Mouse (Mus musculus) left cerebral cortex, adult 2 months (tissue): ENCODE data around the gene Ptgdr2. TPM values are rescaled to one million over a fixed set of nuclear protein-coding genes. Genes with fewer than 3 reads are reported as not detected.

ENCODE experiments used
- DNase-seq, 2 experiments: peaks; one replicate each; pipeline ENCODE4 v3.0.0; 2021 to 2022; ENCODE audit warnings: low spot score in 2 of 2, mixed read lengths in 1 of 2; ENCODE audit errors: extremely low spot score in 1 of 2
- H3K27ac ChIP-seq: fragments of 200-600 bp; 2 replicates; pipeline ENCODE4 v1.8.1; 2022
- H3K4me3 ChIP-seq: fragments of 200-600 bp; 2 replicates; pipeline ENCODE4 v1.8.1; 2022
- CTCF ChIP-seq: fragments of 200-600 bp; IDR thresholded peaks from 2 replicates; pipeline ENCODE4 v1.8.1; 2022; ENCODE audit warnings: antibody characterized with exemption, mild to moderate bottlenecking, moderate library complexity
- intact Hi-C: fragments of 180-260 bp; cut with DNase I; formaldehyde crosslinking; loops from one replicate; pipeline ENCODE4 v1.15.1; 2025
- total RNA-seq, 2 experiments: library from RNA; stranded (reverse); gene quantifications; 2 replicates each; pipeline ENCODE4 v1.2.3; 2021

The Ptgdr2 gene
- total RNA-seq, 2 experiments from 2014 or later: 0.14 to 0.30 TPM

DNA sequence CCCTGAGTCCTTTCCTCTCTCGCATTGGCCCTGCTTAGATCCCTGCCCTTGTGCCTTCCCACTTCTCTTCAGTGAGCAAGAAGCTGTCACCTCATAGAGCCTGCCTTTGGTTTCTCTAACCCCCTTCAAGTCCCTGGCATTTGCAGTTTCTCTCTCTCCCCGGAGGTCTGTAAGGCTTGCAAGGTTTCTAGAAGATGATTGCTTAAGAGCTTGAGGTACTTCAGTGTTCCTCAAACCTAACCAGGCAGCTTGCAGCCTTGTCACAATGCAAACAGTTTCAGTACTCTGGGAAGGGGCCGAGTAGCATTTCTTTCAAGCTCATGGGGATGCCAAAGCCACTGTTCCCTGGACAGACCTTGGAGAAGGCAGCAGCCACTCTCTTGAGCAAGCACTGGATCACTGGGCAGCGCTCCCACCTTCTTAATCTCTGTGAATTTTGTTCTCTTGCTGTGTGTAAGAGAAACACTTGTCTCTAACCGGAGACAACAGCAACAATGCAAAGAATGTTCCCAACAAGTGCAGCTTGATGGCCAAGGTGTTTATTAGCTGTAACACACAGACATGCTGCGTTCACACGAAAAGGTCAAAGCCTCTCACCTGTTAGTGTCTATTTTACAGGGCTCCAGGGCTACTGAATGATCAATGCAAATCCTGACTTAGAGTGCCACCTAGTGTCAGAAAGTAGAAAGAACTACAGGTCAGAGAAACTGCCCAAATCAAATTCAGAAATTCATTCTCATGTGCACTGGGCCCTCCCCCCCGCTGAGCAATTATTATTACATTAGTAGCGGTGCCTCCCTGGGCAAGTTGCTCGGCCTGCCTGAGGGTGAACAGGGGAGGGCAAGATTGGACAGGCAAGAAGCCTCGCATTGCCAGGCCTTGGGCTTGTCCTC is 22.4 kb downstream of the Ptgdr2 start:
- DNase-seq: peak in 1 of 2 experiments; percentile 29
- intact Hi-C loops: loop anchor here (2.0 kb wide), 3 partner anchors 51 to 293 kb away; no protein-coding TSS in a partner anchor
- Histone ChIP-seq H3K4me3 (no peak overlapping the region), H3K27ac (no peak overlapping the region)
- peak; percentile 87 for TF ChIP-seq CTCF

DNA sequence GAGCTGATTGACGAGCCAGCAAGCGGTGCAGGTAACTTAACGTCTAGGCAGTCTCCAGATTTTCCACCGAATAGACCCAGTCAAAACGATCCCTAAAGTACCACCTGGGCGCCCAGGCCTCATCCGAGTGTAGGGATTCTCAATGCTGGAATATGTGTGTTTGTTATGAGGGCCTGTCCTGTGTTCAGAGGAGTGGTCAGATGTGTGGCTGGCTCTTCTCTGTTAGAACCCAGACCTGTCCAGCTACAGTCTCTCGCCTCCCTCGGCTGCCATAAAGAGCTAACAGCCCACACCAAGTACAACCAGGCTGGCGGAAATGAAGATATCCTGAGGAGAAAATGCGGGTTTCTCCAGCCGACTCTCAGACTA is 23.0 kb downstream of the Ptgdr2 start:
- Histone ChIP-seq H3K27ac (no peak overlapping the region), H3K4me3 (no peak overlapping the region)
- intact Hi-C loops: loop anchor here (2.0 kb wide), 3 partner anchors 51 to 293 kb away; no protein-coding TSS in a partner anchor
- DNase-seq: no peak
- TF ChIP-seq CTCF: no peak

DNA sequence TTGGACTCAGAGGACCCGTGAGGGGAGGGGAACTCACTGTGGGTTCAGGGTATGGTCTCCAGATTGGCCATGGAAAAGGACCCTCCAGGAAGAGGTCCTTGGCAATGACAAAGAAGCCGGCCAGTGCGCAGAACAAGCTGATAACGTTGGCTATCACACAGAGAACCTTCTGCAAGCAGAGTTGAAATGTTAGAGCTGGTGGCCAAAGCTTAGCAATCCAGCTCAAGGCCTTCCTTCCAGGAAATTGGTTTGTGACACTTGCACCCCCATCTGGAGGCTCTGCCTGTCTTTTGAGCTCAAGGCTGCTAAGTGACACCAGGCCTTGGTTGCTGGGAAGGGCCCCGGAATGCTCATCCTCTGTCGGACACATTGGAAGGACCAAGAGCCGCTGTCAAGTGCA is 28.8 kb downstream of the Ptgdr2 start:
- Histone ChIP-seq H3K4me3 (no peak overlapping the region), H3K27ac (no peak overlapping the region)
- DNase-seq: no peak
- intact Hi-C loops: no loop called here
- no peak for TF ChIP-seq CTCF

DNA sequence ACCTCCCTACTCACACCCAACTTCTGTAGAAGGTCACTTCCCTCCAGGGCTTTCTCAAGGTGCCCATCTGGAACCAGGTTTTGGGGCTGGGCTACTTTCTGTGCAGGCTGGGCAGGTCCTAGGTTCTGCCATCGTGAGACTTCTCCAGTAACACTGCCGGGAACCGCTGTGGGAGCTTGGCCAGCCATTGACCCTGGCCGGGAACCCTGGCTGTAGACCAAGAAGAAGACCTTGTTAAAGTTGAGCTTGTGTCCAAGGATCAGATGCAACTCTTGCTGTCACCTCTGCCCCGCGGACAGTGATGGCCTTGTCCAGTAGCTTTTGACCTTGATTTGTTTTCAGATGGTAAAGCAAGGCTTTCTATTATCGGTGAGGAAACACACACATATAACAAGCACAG is 31.6 kb downstream of the Ptgdr2 start:
- TF ChIP-seq CTCF: no peak
- Histone ChIP-seq H3K4me3 (no peak overlapping the region), H3K27ac (no peak overlapping the region)
- intact Hi-C loops: no loop called here
- DNase-seq: no peak

DNA sequence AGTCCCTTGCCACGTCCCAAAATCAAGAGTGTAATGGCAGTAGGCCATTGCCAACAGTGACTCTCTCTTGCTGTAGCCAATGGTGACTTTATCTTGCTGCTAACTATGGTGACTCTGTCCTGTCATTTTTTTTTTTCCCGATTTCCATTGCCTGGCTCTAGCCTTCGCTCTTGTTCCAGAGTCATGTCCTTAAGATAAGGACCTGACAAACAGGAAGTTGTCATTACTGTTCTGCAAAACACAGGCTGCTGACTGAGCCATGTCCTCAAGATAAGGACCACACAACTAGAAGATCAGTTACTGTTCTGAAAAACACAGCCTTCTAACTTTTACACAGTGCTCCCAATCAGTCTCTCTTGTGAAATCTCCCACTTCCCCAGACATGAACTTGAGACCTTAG is 33.5 kb downstream of the Ptgdr2 start:
- no peak for DNase-seq
- H3K27ac ChIP-seq: no peak overlapping the region
- H3K4me3 ChIP-seq: no peak overlapping the region
- no peak for TF ChIP-seq CTCF
- intact Hi-C loops: no loop called here

DNA sequence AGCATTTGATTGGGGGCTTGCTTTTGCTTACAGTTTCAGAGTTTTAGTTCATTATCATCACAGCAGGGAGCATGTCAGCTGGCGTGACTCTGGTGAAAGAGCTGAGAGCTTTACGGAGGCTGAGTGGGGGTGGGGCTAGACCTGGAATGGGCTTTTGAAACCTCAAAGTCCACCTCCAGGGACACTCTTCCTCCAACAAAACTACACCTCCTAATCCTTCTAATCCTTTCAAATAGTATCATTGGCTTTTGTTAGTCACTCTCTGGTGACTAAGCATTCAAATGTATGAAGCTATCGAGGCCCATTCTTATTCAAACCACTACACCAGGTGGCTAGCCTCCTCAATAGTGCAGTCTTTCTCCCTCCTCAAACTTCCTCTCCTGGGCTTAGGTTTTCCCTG is 35.7 kb downstream of the Ptgdr2 start:
- no peak overlapping the region for H3K4me3 ChIP-seq
- DNase-seq: no peak
- no peak for TF ChIP-seq CTCF
- H3K27ac ChIP-seq: no peak overlapping the region
- intact Hi-C loops: no loop called here

DNA sequence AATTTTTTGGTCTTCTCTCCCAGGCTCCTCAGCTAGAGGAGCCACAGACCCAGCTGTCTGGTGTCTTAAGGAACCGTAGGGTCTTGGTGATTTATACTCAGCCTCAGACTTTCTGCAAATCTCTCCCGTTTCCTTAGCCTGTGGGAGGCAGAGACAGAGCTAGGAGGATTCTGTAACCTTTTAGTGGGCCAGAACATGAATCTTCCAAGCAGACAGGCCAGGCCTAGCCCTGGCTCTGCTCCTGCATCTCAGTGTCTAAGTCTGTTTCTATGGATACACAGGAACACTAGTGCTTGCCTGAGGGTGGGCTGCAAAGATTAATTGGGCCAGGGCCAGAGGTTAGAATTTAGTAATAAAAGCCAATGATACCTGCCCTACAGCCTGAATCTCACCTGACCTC is 36.2 kb downstream of the Ptgdr2 start:
- TF ChIP-seq CTCF: no peak
- no peak overlapping the region for H3K4me3 ChIP-seq
- no peak for DNase-seq
- intact Hi-C loops: no loop called here
- no peak overlapping the region for H3K27ac ChIP-seq

DNA sequence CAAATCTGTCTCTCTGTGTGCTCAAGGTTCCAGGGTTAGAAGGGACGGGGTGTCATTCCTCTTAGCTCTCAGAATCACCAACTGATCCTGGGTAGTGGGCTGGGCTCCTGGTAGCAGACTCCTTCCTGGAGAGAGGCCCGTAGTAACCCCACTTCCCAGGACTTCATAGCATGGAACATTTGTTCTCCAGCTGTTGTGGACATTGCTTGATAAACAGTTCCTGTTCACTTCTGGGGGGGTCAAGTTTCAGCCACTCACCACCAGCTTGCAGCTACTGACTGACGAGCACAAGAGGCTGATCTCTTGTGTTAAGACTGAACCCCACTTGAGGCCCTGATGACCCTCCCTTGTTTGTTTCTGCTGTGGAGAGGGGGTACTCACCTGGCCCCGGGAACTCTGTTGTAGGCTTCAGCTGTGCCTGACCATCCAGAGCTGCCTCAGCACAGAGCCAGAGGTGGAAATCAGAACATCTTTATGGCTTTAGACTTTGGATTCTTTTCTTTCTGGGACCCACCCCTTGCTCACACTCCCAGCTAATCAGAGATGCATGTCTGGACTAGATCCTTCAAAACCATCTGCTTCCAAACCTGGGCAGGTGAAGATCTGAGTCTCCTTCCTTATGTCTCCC is 37.4 kb downstream of the Ptgdr2 start, which contains the start of gene Ms4a10:
Gene Ms4a10 (minus strand): TSS at position 433 of the 628 bp plus-strand sequence.
- no peak for TF ChIP-seq CTCF
- Histone ChIP-seq H3K27ac (no peak within 1 kb of the TSS), H3K4me3 (no peak within 1 kb of the TSS)
- intact Hi-C loops: no loop called here
- DNase-seq: no peak

DNA sequence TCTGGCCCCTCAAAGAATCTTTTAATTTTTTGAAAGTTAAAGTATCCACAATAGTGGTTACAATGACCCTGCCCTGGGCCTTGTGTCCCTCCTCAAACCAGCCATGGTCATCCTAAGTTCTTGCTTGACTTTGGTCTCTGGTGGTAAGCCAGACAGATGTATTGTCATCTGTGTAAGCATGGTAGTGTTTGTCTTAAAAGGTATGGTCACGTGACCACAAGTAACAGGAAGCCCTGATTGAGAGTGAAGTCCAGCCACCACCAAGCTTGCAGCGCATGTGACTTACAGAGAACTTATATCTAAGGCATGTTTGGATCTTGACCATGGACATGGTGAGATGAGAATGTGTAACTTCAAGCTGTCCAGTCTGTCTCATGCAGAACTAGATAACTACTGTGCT is 38.2 kb downstream of the Ptgdr2 start:
- DNase-seq: no peak
- Histone ChIP-seq H3K27ac (no peak overlapping the region), H3K4me3 (no peak overlapping the region)
- no peak for TF ChIP-seq CTCF
- intact Hi-C loops: no loop called here

DNA sequence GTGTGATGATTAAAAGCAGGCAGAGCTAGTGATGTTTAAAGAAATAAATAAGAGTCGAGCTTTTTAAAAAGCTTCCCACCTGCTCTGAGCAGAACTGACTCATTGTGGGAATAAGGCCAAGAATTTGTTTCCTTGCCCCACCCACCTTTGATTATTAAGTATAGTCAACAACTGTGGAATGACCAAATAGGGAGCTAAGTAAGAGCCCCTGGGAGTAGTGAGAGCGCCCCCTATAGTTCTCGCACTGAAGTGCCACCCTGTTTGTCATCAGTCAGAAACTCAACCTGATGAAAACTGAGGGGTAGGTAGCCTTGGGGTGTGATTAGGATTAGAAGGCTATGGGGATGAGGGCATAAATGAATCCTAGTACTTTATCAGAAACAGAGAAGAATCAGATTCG is 39.4 kb downstream of the Ptgdr2 start:
- no peak for DNase-seq
- peak; percentile 51 for TF ChIP-seq CTCF
- intact Hi-C loops: no loop called here

DNA sequence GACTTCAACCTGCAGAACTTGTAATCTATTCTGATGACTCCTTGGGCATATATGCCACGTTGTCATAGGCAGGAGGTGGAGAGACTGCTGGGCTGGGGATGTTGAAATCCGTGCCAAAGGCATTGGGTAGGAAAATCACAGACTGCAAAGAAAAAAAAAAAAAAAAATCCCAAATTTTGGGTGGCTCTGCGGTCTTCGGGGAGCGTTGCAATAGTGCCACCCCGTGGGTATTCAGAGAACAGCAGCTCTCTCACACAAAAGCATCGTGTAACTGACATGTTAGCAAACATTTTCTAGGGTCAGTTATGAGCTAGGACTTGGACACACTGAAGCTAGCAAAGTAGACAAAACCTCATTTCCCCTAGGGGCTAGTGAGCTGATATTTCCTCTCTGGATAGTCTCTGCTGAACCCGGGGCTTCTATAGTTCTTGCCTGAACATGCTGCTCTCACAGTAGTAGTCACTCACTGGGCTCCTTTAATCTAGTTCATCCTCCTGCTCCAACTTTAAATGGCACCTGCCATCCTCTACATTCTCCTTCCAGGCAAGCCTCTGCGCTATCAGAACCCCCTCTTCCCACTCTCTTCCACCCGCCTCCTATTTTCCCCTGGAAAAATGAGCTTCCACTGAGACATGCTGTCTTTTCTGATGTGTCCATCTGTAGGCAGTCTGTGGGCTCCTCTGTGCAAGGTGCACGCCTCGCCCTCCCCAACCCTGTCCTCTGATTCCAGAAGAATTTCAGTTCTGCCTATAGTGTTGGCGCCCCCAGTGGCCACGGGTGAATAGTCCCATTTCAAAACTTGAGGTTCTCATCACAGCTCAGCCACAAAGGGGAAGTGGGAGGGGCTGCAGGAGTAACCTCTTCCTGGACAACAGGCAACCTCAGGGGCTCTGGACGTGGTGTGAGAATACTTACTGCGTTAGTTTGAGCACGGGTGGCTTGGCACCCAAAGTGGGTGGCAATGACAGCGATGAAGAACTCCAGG is 42.5 kb downstream of the Ptgdr2 start:
- DNase-seq: peak; percentile 67 to 72
- intact Hi-C loops: no loop called here

More for the DNA sequence above, 39.4 kb downstream of the Ptgdr2 start:
- no peak overlapping the region for H3K27ac ChIP-seq
- no peak overlapping the region for H3K4me3 ChIP-seq

DNA sequence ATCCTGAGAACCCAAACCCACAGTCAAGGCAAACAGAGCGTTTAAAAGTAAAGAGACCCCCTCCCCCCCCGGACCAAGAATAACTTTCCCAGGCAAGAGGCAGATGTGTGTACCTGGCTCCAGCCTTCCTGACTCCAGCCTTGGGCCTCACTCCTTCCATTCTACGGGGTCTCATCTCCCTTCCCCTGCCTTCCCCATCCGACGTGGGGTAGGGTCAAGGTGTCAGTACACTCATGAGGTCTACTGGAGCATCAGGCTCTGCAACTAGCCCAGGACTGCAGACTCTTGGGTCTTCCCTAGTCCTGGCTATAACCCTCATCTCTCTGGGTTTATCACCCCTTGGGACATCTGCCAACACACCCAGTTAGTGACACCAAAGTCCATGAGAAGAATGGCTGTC is 43.2 kb downstream of the Ptgdr2 start:
- intact Hi-C loops: no loop called here
- no peak for DNase-seq
- Histone ChIP-seq H3K27ac (no peak overlapping the region), H3K4me3 (no peak overlapping the region)
- no peak for TF ChIP-seq CTCF

More for the DNA sequence above, 42.5 kb downstream of the Ptgdr2 start:
- peak; percentile 71 for TF ChIP-seq CTCF
- Histone ChIP-seq H3K27ac (no peak overlapping the region), H3K4me3 (0 out of 2 replicates have a peak overlapping the region, but pooled peaks have one; percentile 16)
